Mouse (Mus musculus) natural killer cell, adult 2 months (primary cell): ENCODE data around the gene Prrg4.
"Not testable (repeated sequence)": the region's sequence is repeated elsewhere in the genome, so short reads cannot be mapped to it uniquely, and the experiment has no call there.

Source experiments
- DNase-seq, 2 experiments: peaks; one replicate each; pipeline ENCODE4 v3.0.0; 2022; ENCODE audit warnings: low spot score in 2 of 2

The Prrg4 gene

DNA sequence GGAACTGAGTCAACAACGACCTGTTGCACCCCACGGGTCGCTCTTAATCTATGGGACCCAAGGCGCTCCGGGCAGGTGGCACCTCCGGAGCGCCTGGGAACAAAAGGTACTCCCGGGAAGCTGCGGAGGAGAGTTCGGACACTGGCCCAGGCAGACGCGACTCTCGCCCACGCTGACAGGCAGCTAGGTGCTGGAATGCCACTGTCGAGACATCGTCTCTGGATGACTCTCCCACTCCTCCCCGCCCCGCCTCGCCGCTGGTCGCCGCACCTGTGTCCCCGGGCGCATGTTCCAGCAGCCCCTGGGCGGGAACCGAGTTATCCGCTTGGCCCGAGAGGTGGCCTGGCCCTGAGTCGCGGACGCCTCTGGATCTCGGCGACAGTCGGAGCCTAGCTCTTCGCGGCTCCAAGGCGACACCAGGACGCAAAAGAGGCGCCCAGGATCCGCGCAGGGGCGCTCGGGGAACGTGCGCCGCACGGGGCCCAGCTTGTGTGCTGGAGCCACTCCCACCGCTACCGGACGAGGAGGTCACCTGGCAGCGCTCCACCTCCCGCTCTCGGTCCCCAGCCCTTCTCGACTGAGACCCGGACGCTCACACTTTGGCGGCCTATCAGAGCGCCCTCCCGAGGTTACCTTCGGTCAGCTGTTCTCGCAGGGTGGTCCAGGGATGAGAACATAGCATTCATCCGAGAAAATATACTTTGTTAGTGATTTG lies at the start of gene Prrg4:
Prrg4 (minus strand) TSS at position 601 of the 715 bp plus-strand sequence.
- DNase-seq: peak; percentile 30 to 41

GRCm38 (mm10) chr2:104887882-104888566 lies 38.3 kb upstream of the Prrg4 start:
- peak; percentile 52 to 71 for DNase-seq

- DNase-seq: not testable (repeated sequence)
Measured at GRCm38 (mm10) chr2:104887331-104887730, 37.7 kb upstream of the Prrg4 start.

- DNase-seq: no peak
Measured at GRCm38 (mm10) chr2:104886109-104886508, 36.4 kb upstream of the Prrg4 start.

GRCm38 (mm10) chr2:104878794-104879193 lies 29.1 kb upstream of the Prrg4 start:
- no peak for DNase-seq

DNA sequence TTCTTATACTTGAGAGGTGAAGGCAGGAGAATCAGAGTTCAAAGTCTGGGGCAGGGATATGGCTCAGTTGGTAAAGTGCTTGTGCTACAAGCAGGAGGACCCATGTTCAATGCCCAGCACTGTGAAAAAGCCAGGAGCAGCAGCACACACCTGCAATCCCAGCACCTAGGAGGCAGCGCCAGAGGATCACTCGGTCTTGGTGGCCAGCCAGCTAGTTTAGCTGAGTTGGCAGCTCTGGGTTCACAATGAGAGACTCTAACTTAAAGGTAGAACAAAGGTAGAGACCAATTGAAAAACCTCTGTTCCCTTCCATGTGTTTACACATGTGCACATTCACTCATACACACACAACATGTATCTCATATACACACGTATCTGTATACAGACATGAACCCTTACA lies 19.4 kb upstream of the Prrg4 start:
- DNase-seq: no peak

- DNase-seq: no peak
Measured at GRCm38 (mm10) chr2:104867282-104867855, 17.7 kb upstream of the Prrg4 start, which contains the start of gene Ccdc73. Gene Ccdc73, plus strand, starts transcription at chr2:104867805.

GRCm38 (mm10) chr2:104864176-104864860 lies 14.6 kb upstream of the Prrg4 start:
- no peak for DNase-seq

- no peak for DNase-seq
Measured at GRCm38 (mm10) chr2:104860426-104860825, 10.8 kb upstream of the Prrg4 start.

GRCm38 (mm10) chr2:104859060-104859459 lies 9.4 kb upstream of the Prrg4 start:
- DNase-seq: no peak

GRCm38 (mm10) chr2:104858083-104858482 lies 8.4 kb upstream of the Prrg4 start:
- DNase-seq: not testable (repeated sequence)

DNA sequence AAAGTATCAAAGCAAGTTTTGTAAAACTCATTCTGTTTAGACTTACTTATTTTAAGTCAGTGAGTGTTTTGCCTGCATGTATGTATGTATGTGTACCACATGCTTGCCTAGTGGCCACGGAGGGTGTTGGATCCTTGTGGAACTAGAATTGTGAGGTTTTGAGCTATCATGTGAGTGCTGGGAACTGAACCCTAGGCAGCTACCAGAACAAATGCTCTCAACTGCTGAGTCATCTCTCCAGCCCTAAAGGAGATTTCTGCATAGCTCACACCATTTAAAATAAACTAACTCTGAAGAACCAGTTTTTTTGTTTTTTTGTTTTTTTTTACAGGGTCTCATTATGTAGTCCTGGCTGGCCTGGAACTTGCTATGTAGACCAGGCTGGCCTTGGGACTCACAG lies 6.5 kb upstream of the Prrg4 start:
- DNase-seq: no peak

GRCm38 (mm10) chr2:104855732-104856131 lies 6.1 kb upstream of the Prrg4 start:
- DNase-seq: no peak

DNA sequence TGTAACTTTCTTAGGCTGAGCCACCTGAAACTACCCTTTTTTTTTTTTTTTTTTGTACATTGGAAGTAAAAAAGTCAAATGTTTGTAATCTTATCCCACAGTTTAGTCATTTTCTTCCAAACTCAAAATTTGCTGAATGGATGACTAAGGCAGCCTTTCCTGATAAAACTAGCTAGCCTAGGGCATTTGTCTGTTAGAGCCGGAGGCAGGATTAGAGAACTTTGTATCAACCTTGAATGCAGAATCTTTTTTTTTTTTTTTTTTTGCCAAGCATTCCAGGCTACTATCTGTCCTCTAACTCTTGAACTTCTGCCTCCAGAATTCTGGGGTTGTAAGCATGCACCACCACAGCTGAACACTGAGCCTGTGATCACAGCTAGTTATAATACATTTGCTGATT lies 5.2 kb upstream of the Prrg4 start:
- DNase-seq: no peak

- DNase-seq: no peak
Measured at GRCm38 (mm10) chr2:104852546-104852945, 2.9 kb upstream of the Prrg4 start.

GRCm38 (mm10) chr2:104851686-104852085 lies 2.0 kb upstream of the Prrg4 start:
- DNase-seq: no peak

DNA sequence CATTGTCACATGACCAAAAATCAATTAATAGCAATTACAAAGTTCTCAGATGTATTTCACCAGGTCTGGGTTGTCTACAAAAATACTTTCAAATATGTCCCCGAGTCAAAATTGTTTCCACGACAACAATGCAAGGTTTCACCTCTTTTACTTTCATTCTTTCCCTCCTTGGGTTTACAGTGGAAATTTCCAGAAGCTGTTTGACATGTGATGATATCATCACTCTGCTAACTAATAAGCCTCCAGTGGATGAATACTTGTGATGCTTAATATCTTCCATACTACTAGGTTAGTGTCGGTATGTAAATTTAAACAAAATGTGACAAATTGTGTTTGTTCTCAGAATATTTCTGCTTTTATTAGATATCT lies 299 bp upstream of the Prrg4 start:
- no peak for DNase-seq

DNA sequence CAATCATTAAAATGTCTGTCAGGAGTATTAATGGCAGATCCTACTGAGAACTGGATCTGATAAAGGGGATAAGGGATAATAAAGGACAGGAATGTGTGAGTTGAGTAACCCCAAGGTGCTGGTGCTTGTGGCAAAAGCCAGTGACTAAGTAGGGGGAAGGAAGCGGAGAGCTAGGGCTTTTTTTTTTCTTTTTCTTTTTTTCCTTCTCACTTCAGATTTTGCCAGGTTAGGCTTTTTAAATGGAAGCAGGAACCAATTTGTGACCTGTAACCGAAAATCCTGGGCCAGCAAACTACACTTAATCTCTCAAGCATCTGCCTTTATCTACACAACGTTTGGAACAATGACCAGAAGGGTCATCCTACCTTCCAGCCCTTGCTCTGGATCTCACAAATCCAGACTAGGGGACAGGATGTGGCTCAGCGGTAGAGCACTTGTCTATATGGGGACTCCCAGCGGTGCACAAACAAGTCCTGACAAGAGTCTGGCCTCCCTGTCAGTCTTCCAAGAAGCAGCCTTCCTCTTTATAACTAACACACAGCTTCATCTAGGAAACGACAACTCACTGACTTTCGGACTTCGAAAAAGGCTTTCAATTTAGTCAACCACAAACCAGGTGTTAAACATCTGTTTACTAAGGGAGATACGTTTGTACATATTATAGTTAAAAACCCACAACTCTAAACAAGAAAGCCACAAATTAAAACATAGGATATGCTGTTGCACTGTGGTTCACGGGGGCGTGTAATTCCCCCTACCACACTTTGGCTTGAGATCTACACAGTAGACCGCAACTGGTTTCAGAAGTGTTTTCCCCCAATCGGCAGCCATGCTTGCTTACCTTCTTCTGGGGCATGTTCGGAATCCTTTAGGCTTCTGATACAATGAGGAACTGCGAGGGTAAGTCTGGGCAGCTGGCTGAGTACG lies 1.2 kb downstream of the Prrg4 start:
- DNase-seq: peak; percentile 43 to 52

DNA sequence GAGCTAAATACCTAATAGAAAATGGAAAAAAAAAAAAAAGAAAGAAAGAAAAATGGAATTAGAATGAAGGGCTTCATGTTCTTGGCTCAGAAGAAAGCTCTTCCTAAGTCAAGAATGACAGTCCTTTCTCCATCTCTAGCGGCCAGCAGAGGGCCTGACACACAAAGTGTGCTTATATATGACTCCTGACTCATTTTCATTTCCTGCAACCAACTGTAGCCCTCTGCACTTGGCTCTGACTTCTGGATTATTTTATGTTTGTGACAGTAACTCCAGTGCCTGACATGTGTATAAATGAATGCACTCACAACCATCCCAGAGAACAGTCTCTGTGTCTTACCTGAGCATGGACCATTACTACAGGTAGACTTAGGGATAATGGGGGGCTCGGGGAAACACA lies 2.0 kb downstream of the Prrg4 start:
- peak; percentile 23 to 30 for DNase-seq

DNA sequence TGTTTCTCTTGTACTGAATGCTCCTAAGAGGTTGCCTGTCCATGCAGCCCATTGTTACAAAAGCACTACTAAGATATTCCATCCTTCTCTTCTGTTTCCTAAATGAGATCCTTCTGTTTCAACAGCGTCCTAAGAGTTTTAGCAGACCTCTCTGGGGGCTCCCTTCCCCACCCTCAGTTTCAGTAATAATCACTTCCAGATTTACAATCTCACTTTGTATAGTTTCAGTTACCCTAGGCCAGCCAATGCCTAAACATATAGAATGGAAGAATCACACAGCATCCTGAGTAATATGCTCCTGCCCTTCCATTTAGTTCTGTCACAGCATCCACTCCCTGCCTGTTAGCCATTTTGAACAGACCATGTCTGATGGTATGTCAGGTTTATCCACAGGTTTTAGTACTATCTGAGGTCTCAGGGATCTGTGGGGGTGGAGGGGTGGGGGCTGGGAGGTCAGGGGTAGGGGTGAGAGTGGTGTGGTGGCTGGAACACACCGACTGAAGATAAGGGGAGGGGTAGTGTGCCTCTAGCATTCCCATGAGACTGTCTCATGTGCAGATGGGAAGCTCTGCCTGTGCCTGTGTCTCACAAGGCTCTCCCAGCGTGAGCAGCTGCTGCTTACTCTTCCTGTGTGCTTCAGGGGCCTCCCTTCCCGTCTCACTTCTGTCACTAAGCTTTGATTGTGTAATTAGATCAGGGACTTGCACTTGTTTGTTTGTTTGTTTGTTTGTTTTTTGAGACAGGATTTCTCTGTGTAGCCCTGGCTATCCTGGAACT lies 2.9 kb downstream of the Prrg4 start:
- DNase-seq: no peak

DNA sequence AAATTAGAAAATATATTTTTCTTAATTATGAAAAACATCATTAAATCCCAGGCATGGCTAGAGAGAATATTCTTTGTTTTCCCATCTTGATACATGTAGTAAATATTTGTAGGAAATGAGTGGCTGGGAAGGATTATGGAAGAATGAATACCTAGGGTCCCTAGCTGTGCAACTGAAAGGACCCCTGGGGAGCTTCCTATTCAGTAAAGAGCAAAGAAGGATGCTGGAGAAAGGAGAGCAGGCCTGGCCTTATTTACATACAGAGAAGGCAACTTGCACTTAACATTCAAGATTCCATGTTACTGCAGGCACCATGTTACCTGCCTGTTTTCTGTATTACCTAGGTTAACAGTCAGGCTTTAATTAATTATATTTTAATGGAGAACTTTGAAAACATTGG lies 7.1 kb downstream of the Prrg4 start:
- no peak for DNase-seq
